Mouse (Mus musculus) midbrain, postnatal 0 days (tissue): ENCODE results near the gene Ppara. TPM values are rescaled to one million over a fixed set of nuclear protein-coding genes. Genes with fewer than 3 reads are reported as not detected.
"Not testable (repeated sequence)": the region's sequence is repeated elsewhere in the genome, so short reads cannot be mapped to it uniquely, and the experiment has no call there.

Experiments
- ATAC-seq: fragments of 200-750 bp; cut with Nextera tagmentation; 2 replicates; pipeline ENCODE4 v1.8.0; 2017; ENCODE audit warnings: moderate number of reproducible peaks, mild to moderate bottlenecking, moderate TSS enrichment, moderate library complexity; ENCODE audit not compliant: low FRiP score
- DNase-seq: peaks from one replicate; pipeline ENCODE4 v3.0.0-alpha.2; 2015; ENCODE audit warnings: low spot score
- H3K27ac ChIP-seq: fragments of 300-500 bp; sonication (generic); 2 replicates; pipeline ENCODE4 v1.5.1; 2014; ENCODE audit warnings: low read depth, mild to moderate bottlenecking, low read length, mixed read lengths
- H3K27me3 ChIP-seq: fragments of 300-500 bp; sonication (generic); 2 replicates; pipeline ENCODE4 v1.6.1; 2014; ENCODE audit warnings: low read length, control low read depth, mixed read lengths; ENCODE audit not compliant: insufficient read depth
- H3K36me3 ChIP-seq: fragments of 300-500 bp; sonication (generic); 2 replicates; pipeline ENCODE4 v1.6.1; 2014; ENCODE audit warnings: low read length, control low read depth, mixed read lengths; ENCODE audit not compliant: insufficient read depth
- H3K4me1 ChIP-seq: fragments of 300-500 bp; sonication (generic); 2 replicates; pipeline ENCODE4 v1.6.1; 2014; ENCODE audit warnings: mild to moderate bottlenecking, control low read depth, antibody characterized with exemption, low read length, mixed read lengths; ENCODE audit not compliant: insufficient read depth
- H3K4me2 ChIP-seq: fragments of 300-500 bp; sonication (generic); 2 replicates; pipeline ENCODE4 v1.6.1; 2014; ENCODE audit warnings: low read depth, mild to moderate bottlenecking, low read length, mixed read lengths; ENCODE audit not compliant: poor library complexity, severe bottlenecking
- H3K4me3 ChIP-seq: fragments of 300-500 bp; sonication (generic); 2 replicates; pipeline ENCODE4 v1.5.1; 2014; ENCODE audit warnings: low read depth, mild to moderate bottlenecking, low read length, moderate library complexity
- H3K9ac ChIP-seq: fragments of 300-500 bp; sonication (generic); replicated peaks from 2 replicates; pipeline ENCODE4 v1.6.1; 2014; ENCODE audit warnings: mild to moderate bottlenecking, low read length, moderate library complexity, mixed read lengths; ENCODE audit not compliant: poor library complexity, severe bottlenecking
- H3K9me3 ChIP-seq: fragments of 300-500 bp; sonication (generic); 2 replicates; pipeline ENCODE4 v1.6.1; 2016; ENCODE audit warnings: low read length, control low read depth
- CTCF ChIP-seq: IDR thresholded peaks from 2 replicates; pipeline ENCODE4 v1.5.1; 2016; ENCODE audit warnings: antibody characterized with exemption, mild to moderate bottlenecking
- WGBS: fragments of 180-500 bp; shearing (Covaris S2); extraction: QIAGEN DNeasy Blood & Tissue Kit; methylation state at CpG from one replicate; pipeline ENCODE4 v1.1.7; 2014; 5-methylcytosine and 5-hydroxymethylcytosine counted together
- polyA plus RNA-seq: library from polyadenylated mRNA; unstranded; fragments of >200 nt; fragmentation: Nextera tagmentation; extraction: Ambion mirVana; gene quantifications from 2 replicates; pipeline ENCODE4 v1.2.1, GENCODE M21; 2015
- total RNA-seq: library from RNA; depleted of rRNA; stranded (reverse); fragments of >200 nt; gene quantifications from 2 replicates; pipeline ENCODE4 v1.2.3, GENCODE M21; 2014

Ppara gene
- total and polyA plus RNA-seq, 2 experiments from 2014 or later = 0.86 to 1.6 TPM

DNA sequence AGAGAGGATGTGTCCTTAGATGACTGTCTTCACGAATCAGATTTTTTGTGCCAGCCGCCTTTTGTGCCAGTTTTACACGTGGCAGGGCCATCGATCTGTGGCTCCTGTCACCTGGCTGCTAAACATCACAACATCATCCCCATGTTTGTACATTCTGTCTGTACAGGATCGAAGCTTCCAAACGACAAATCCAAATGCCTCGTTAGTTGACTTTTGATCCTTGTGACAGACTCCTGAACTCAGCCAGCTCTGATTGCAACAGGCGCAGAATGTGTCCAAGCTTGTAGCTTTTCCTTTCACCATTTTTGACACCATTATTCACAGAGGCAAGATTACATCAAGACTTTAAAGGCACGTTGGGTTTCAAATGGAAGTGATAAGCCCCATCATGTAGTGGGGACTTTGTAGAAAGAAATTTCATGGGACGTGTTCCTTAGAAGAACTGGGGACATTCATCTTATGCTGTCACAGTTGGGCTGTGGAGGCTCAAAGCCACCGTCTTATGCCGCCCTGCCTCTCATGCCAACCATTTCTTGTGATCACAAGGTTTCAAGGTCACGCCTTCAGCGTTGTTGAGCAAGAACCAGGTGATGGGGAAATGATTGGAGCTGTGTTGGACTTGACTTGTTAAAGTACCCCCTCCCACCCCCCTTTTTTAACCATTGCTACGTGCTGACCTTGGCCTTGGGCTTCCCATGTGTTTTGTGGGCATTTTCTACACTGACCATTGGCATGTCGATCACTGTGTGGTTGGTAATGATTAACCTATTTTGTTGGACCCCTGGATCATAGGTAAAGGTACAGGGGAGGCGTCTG is 36.7 kb downstream of the Ppara start:
- H3K4me2 ChIP-seq = no peak overlapping the region
- no peak for ATAC-seq
- H3K4me3 ChIP-seq = no peak overlapping the region
- no peaks in the 10 kb centered on the region for H3K4me1 ChIP-seq
- no peak for TF ChIP-seq CTCF
- WGBS = 87% methylated on average over 17 of the region's 17 CpGs
- no peaks in the 10 kb centered on the region for H3K27me3 ChIP-seq
- no peaks in the 10 kb centered on the region for H3K36me3 ChIP-seq
- no peak for DNase-seq
- H3K9me3 ChIP-seq = no peaks in the 10 kb centered on the region
- no peak overlapping the region for H3K27ac ChIP-seq
- H3K9ac ChIP-seq = no peak overlapping the region

DNA sequence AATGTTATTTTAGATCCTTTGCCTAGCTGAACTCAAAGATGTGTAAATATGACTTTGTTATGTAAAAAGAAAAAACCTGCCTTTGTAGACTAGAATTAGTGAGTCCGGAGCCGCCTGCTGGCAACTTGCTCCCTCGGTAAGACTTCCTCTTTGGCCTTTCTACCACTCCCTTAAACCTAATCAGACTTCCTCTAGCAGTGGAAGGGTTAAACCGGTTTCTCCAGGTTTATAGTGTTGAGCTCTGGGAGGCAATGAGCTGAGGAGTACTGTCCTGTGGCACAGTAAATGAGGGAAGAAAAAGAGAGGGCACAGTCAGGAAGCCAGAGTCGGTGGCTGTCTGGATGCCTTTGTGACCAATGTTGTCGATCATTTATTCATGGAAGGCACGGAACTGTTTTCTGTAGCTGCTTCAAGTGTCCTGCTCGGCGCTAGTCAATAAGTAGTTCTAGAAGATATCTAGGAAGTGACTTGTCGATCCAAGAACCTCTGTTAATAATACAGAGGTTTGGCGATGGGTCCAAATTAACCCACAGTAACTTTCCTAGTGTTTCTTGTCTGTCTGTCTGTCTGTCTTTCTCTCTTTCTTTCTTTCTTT is 37.5 kb downstream of the Ppara start:
- no peak for TF ChIP-seq CTCF
- H3K27me3 ChIP-seq = no peaks in the 10 kb centered on the region
- DNase-seq (no peak), ATAC-seq (no peak)
- no peak overlapping the region for H3K4me2 ChIP-seq
- no peaks in the 10 kb centered on the region for H3K4me1 ChIP-seq
- WGBS = 83% methylated on average over 11 of the region's 11 CpGs
- H3K9ac ChIP-seq = no peak overlapping the region
- no peak overlapping the region for H3K27ac ChIP-seq
- no peak overlapping the region for H3K4me3 ChIP-seq
- H3K36me3 ChIP-seq = no peaks in the 10 kb centered on the region
- H3K9me3 ChIP-seq = no peaks in the 10 kb centered on the region

DNA sequence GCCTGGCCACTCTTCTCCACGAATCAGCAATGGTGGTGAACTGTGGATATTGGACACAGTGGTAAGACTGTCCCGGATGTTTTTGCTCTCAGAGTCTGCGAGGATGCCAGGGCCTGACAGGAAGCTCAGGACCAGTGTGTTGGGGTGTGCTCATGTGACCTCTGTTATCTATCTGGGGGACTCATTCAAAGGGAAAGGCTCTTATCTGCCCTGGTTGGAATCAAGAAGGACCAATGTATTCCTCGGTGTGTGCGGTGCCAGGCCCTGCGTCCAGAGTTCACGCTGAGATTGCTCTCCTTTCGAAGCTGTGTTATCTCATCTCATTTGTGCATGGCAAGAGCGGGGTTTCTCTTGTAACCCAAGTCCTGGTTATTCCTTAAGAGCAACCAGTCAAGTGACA is 39.6 kb downstream of the Ppara start:
- Histone ChIP-seq H3K27ac (no peak overlapping the region), H3K4me1 (no peaks in the 10 kb centered on the region), H3K27me3 (no peaks in the 10 kb centered on the region), H3K4me2 (no peak overlapping the region), H3K4me3 (no peak overlapping the region), H3K36me3 (no peaks in the 10 kb centered on the region), H3K9ac (no peak overlapping the region), H3K9me3 (no peaks in the 10 kb centered on the region)
- no peak for ATAC-seq
- no peak for TF ChIP-seq CTCF
- DNase-seq = no peak
- WGBS = 88% methylated on average over 9 of the region's 9 CpGs

- H3K9ac ChIP-seq = no peak overlapping the region
- no peaks in the 10 kb centered on the region for H3K9me3 ChIP-seq
- TF ChIP-seq CTCF = no peak
- no peaks in the 10 kb centered on the region for H3K4me1 ChIP-seq
- 91% methylated on average over 7 of the region's 7 CpGs for WGBS
- H3K27ac ChIP-seq = no peak overlapping the region
- ATAC-seq = no peak
- H3K4me3 ChIP-seq = no peak overlapping the region
- H3K36me3 ChIP-seq = no peaks in the 10 kb centered on the region
- no peaks in the 10 kb centered on the region for H3K27me3 ChIP-seq
- no peak for DNase-seq
- no peak overlapping the region for H3K4me2 ChIP-seq
Measured at GRCm38 (mm10) chr15:85775001-85775400, 40.2 kb downstream of the Ppara start.

DNA sequence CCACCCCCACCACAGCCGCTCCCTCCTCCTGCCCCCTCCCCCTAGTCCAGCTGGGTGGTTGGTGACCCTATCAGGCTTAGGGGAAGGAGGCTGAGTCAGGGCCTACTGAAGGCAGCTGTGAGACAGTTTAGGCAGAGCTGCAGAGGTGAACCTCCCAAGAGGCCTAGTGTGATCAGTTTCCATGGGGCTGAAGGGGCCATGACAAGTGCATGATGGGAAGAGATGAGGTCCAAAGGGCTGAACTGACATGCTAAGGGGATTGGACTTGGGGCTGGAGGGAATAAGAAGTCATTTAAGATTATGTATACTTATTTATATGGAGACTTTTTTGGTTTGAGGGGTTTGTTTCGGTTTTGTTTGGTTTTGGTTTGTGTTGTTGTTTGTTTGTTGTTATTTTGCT is 41.5 kb downstream of the Ppara start:
- DNase-seq (no peak), ATAC-seq (no peak)
- no peak for TF ChIP-seq CTCF
- H3K36me3 ChIP-seq = no peaks in the 10 kb centered on the region
- no peaks in the 10 kb centered on the region for H3K4me1 ChIP-seq
- WGBS = 69% methylated on average over 2 of the region's 2 CpGs
- no peaks in the 10 kb centered on the region for H3K9me3 ChIP-seq
- H3K27ac ChIP-seq = no peak overlapping the region
- H3K27me3 ChIP-seq = no peaks in the 10 kb centered on the region
- no peak overlapping the region for H3K4me2 ChIP-seq
- H3K9ac ChIP-seq = no peak overlapping the region
- no peak overlapping the region for H3K4me3 ChIP-seq

DNA sequence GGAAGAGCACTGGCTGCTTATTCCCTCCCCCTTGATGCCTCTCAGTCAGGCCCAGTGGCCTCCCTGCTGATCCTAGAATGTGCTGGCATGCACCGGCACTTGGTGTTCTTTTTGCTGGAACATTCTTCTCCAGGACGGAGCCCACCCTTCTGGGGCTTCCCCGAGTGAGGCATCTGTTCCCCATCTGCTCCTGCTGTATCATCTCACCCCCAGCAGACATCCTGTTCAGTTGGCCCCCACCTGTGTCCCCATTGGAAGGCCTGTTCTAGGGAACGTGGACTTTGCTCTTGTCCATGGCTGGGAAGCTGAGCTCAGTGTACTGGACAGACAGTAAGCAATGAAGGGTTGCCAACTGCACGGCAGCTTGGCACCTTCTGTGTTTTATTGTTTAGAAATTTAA is 42.0 kb downstream of the Ppara start:
- DNase-seq (no peak), ATAC-seq (no peak)
- TF ChIP-seq CTCF = no peak
- H3K27ac ChIP-seq = no peak overlapping the region
- H3K27me3 ChIP-seq = no peaks in the 10 kb centered on the region
- no peak overlapping the region for H3K4me2 ChIP-seq
- WGBS = 78% methylated on average over 5 of the region's 5 CpGs
- H3K36me3 ChIP-seq = no peaks in the 10 kb centered on the region
- no peaks in the 10 kb centered on the region for H3K4me1 ChIP-seq
- no peaks in the 10 kb centered on the region for H3K9me3 ChIP-seq
- no peak overlapping the region for H3K4me3 ChIP-seq
- H3K9ac ChIP-seq = no peak overlapping the region

DNA sequence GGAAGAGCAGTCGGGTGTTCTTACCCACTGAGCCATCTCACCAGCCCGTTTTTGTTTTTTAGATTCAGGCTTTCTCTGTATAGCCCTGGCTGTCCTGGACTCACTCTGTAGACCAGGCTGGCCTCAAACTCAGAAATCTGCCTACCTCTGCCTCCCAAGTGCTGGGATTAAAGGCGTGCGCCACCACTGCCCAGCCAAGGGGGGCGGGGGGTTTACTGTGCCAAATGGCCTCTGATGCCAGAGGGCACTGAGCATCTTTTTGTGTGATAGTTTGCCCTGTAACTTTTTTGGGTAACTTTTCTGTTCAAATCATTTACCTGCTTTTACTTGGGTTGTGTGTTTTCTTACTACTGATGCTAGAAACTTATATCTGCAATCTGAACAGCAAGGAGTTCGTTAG is 44.1 kb downstream of the Ppara start:
- H3K4me3 ChIP-seq, H3K4me1 ChIP-seq, H3K36me3 ChIP-seq, H3K9ac ChIP-seq, DNase-seq, H3K9me3 ChIP-seq, H3K4me2 ChIP-seq, ATAC-seq, H3K27ac ChIP-seq, H3K27me3 ChIP-seq: not testable (repeated sequence)
- WGBS = 86% methylated on average over 6 of the region's 6 CpGs
